Mouse (Mus musculus) adrenal gland, adult 8-10 months (tissue): ENCODE results near the gene Gm3625. TPM values are rescaled to one million over a fixed set of nuclear protein-coding genes. Genes with fewer than 3 reads are reported as not detected.

Experiments
- DNase-seq: peaks from one replicate; pipeline ENCODE4 v3.0.0; 2022
- total RNA-seq, 4 experiments: library from RNA; stranded (reverse); gene quantifications; 2 replicates each; pipeline ENCODE4 v1.2.4; 2022

Gene Gm3625
- not detected for total RNA-seq

DNA sequence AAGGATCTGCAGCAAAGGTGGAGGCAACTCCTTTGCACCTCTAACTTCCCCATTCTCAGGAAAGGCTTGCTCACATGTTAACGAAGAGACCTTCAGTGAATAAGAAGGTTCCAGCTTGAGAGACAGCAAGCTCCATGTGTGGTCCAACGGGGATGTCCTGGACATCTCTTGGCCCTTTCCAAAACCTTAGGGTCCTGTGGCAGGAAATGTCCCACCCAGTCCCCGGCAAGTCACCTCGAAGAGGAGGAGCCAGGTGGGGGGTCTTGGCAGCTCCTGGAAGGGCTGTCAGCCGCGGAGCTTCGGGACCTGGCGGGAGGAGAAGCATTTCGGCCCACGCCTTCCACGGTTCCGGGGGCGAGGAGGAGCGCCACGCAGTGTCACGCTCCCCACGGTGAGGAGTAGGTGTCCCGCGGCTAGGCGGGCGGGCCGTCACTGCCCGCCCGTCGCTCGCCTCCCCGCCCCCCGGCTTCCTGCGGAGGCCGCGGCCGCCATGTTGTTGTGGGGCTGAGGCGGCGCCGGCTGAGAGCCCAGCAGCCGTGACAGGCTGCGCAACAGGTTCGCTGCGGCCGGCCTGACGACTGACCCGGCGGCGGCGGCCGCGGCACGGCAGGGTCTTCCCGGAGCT lies at the start of gene Gm3625, which contains the start of gene Itsn2:
Gm3625 (minus strand) TSS at position 387 of the 625 bp plus-strand sequence.
Itsn2 (plus strand) TSS at position 98 of the 625 bp plus-strand sequence.
- peak; percentile 54 for DNase-seq

DNA sequence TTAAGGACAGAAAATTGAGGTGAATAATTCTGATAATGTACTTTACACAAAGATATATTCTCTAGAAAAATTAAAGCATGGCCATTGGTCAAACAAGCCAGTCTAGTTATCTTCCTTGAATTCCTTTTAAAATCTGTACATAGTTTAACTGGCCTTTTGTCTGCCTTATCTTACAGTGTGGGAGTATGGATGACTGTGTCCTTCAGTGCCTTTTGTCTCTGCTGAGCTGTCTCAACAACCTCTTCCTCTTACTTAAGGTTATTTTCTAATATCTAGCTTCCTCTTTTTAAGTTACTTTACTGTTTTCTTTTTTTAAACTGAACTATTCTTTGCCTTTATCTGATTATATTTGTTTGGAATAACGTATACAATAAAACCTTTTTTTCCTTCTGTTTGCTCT lies 48.0 kb upstream of the Gm3625 start:
- no peak for DNase-seq

DNA sequence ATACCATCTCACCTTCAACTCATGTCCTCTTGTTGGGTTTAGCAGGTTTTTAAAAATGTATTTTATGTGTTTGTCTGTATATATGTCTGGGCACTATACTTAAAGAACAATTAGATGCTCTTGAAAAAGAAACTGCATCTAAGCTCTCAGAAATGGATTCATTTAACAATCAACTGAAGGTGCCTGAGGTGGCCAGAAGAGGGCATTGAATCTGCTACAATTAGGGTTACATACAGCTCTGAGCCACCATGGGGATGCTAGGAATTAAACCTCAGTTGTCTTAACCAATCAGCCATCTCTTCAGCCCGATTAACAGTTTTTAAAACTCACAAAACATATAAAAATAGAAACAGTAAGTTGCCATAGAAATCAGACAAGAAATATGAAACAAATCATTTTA lies 45.7 kb upstream of the Gm3625 start:
- DNase-seq, result no peak

- DNase-seq, result no peak
Observed at GRCm38 (mm10) chr12:4632957-4633356, 40.2 kb upstream of the Gm3625 start.

- no peak for DNase-seq
Observed at GRCm38 (mm10) chr12:4624201-4624600, 31.5 kb upstream of the Gm3625 start.

DNA sequence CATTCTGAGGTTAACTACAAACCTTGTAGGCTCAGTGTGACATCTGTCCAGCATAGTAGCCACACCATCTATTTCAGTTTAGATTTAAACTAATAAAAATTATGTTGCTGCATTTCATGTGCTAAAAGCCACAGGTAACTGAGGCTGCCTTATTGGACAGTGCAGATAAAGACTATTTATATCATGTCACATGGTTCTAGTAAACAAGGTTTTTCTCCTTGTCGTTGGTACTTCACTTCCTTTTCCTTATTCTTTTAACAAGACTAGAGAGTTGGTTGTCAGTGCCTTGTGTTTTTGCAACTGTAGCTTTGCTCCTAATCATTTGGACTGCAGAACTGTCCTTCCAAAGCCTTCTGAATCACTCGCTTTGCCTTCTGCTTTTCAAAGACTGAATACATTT lies 22.0 kb upstream of the Gm3625 start:
- no peak for DNase-seq

- DNase-seq, result no peak
Observed at GRCm38 (mm10) chr12:4606625-4607024, 13.9 kb upstream of the Gm3625 start.

DNA sequence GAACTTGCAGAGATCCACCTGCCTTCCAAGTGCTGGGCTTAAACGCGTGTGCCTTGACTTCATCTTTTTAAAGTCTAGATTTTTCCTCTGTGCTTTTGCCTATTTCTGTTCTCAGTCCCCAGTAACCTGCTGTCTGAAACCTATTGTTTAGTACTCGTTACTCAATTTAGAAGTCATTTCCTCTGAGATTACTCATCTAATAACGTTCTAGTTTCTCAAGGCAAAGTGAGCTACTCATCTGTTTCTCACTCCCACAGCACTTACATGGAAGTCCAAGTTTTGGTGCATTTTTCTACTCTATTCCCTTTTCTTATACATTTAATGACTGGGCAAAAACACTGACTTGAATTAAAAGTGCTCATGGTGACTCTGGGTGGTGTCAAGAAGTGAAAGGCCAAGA lies 7.0 kb upstream of the Gm3625 start:
- no peak for DNase-seq

DNA sequence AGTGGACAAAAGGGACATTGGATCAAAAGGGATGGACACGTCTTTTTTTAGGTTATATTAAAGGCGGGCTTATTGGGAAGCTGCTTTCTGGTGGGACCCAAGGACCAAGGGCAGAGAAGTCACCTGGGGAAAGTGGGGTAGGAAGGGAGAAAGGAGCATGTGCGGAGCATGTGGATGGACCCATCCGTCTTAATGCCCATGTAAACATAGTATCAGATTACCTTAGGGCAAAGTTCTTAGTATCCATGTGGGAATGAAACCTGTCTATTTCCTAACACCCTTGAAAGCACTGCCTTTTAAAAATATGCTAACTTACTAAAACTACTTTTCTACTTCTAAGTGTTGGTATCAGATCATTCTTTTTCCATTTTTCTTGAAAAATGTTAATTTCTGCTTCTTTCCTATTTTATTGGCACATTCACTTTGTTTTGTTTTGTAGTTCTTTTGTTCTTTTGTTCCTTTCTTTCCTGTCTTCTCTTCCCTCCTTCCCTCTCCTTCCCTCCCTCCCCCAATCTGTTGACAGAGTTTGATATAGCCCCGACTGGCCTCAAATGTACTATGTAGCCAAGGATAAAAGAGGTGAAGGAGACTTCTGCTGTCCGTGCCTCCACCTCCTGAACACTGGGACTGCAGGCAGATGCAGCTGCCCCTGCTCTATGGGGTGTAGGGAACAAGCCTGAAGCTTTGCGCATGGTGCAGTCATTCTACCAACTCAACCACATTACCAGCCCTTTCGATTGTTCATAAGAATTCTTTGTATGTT lies 6.1 kb upstream of the Gm3625 start:
- no peak for DNase-seq

GRCm38 (mm10) chr12:4595055-4595454 lies 2.3 kb upstream of the Gm3625 start:
- DNase-seq, result no peak

GRCm38 (mm10) chr12:4593930-4594391 lies 1.2 kb upstream of the Gm3625 start:
- no peak for DNase-seq

DNA sequence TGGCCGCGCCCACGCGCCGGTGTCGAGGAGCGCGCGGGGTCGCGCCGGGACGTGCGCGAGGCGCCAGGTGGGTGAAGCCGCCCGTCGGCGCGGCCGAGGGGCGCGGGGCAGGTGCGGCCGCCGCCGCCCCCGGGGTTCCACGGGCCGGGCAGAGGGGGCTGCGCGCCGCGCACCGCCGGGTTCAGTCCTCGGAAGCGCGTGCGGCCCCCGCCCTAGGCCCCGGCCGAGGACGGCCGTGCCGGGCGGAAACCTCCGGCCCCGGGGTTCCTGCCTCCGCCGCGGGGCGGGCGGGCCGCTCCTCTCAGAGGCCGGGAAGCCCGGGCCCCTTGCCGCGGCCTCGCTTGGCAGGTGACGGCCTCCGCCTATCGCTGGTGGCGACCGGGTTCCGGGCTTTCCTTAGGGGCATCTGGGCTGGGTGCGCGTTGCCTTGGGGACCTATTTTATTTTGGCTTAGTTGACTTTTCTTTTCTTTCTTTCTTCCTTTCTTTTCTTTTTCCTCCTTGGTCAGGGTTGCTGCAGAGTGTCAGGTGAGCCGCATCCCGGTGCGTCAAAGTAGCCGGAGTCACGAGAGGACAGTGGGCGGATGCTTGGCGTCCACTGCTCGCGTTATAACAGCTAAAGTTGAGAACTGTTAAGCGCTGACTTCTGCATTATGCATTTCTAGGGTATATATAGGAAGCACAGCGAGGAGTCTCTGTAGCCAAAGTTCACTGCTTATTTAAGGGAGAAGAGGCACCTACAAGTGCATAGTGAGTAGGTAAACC lies 621 bp upstream of the Gm3625 start:
- peak; percentile 38 for DNase-seq

- DNase-seq, result no peak
Observed at GRCm38 (mm10) chr12:4592025-4592424, 702 bp downstream of the Gm3625 start.

DNA sequence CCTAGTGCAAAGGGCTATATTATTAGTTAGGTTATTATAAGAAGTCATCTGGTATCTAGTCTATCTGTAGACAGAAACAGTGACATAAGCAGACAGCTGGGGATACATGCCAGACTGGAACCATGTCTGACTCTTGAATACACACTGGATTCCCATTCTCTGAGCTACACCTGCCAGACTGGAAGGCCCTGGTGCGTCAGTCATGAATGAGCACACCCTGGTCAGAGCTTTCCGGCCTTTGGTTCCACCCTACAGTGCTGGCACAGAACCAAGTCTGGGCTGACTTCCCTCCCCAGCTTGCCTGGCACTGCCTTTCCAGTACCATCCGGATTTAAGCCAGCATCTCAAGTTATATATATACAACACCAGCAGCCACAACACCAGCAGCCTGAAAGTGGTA lies 4.1 kb downstream of the Gm3625 start:
- DNase-seq, result no peak

GRCm38 (mm10) chr12:4587846-4588245 lies 4.9 kb downstream of the Gm3625 start:
- DNase-seq, result peak; percentile 52

- DNase-seq, result no peak
Observed at GRCm38 (mm10) chr12:4582326-4582725, 10.4 kb downstream of the Gm3625 start.

DNA sequence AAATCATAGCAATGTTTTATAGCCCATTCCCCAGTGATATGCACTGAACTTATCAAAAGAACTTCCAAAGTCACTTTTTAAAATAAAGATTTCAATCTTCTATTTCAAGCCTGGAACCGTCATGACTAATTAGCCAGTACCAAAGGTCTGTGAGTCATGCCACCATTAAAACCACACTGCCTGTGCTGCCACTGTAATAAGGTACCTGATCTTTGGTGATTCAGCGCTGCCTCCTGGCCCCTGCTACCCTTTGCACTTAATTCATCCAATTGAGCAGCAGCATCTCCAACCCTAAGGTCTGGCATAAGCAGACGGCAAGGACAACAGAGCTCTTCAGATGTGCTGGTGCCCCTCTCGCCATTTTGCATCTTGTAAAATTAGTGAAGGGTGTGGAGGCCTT lies 18.7 kb downstream of the Gm3625 start:
- DNase-seq, result no peak

GRCm38 (mm10) chr12:4571864-4572263 lies 20.9 kb downstream of the Gm3625 start:
- peak; percentile 52 for DNase-seq

DNA sequence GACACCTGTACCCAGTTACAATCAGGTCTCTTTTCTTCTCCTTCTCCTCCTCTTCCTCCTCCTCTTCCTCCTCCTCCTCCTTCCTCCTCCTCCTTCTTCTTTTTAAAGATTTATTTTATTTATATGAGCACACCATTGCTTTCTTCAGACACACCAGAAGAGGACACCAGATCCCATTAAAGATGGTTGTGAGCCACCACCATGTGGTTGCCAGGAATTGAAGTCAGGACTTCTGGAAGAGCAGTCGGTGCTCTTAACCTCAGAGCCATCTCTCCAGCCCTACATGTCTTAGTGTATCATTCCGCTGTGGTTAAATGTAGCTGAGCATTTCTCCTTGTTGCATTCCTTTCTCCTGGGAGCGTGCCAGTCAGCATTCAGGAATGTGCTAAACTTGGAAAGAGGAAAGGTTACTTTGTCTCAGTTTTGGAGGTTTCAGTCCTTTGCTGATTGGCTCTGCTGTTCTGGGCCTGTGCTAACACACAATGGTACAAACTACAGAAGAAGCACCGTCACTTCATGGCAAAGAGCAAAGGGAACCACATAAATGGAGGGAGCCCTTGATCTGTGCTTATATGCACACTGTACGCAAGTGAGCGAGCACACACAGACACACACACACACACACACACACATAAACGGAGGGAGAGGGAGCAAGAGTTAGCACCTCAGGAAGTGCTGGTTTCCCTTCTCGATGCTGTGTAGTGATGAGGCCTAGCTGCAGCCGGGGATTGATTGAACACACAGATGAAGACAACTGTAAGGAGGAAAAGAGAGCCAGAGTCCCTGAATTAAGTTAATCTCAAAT lies 34.0 kb downstream of the Gm3625 start:
- peak; percentile 28 for DNase-seq

- DNase-seq, result no peak
Observed at GRCm38 (mm10) chr12:4558013-4558412, 34.7 kb downstream of the Gm3625 start.

DNA sequence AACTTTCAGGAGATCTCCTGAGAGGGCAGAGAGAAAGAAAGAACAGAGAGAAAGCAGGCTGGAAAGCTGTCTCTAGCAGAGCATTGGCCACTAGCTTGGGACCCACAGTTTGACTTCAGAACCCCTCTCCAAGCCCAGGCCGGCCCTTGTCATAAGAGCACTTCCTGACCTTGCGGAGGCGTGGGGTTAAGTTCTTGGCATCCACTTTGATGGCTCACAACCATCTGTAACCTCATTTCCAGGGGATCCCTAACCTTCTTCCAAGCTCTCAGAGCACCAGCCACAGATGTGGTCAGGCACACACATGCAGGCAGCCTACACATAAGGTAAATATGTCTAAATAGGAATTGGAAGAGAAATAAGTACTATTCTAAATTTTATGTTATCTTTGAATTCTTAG lies 35.3 kb downstream of the Gm3625 start:
- DNase-seq, result no peak

DNA sequence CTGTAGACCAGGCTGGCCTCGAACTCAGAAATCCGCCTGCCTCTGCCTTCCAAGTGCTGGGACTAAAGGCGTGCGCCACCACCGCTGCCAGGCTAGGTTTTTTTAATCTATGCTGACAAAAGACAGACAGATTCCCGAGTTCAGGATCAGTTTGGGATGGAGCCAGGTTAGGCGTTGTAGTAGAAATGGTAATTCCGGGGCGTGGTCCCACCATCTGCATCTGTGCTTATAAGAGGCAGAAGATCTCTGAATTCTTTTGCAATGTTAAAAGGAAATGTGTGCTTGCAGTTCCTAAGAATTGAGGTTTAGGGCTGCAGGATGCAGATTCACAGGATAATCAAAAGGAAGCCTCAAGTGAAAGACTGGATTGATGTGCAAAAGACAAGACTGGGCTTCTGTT lies 35.8 kb downstream of the Gm3625 start:
- no peak for DNase-seq
